Mouse (Mus musculus) cortical plate, adult 2 months (tissue): ENCODE data around the gene Atg9b.

Experiments
- CTCF ChIP-seq: fragments of 200-500 bp; IDR thresholded peaks from 2 replicates; pipeline ENCODE4 v1.5.1; 2011; ENCODE audit warnings: mild to moderate bottlenecking, control low read depth, low read length; ENCODE audit not compliant: insufficient read depth; ENCODE audit errors: extremely low read depth
- POLR2A ChIP-seq: fragments of 200-500 bp; IDR thresholded peaks from 2 replicates; pipeline ENCODE4 v1.6.1; 2011; ENCODE audit warnings: mild to moderate bottlenecking, low read length, control low read depth; ENCODE audit not compliant: insufficient read depth; ENCODE audit errors: extremely low read depth

GRCm38 (mm10) chr5:24381486-24381885, 10.5 kb downstream of the Atg9b start:
- TF ChIP-seq CTCF (no peak), POLR2A (no peak)
